Mouse (Mus musculus): ENCODE results near the gene Txndc17.

Gene Txndc17

DNA sequence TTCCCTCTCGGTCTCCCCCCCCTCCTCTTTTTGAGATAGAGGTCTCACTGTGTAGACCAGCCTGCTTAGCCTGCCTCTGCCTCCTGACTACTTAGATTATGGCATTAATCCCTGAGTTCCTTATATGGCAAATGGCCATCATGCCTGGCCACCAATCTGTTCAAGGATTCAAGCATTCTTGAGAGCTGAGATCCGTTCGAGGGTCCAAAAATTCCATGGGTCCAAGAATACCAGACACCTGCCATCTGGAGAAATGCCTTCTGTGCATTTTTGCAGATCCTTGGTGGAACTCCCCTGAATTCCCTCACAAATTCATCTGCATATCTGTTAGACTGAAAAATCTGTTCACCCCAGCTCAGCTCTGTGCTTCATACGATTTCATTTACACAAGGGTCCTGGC is 16.1 kb downstream of the Txndc17 start:
- no peak for DNase-seq (ENCODE audit: low read depth, low spot score)

DNA sequence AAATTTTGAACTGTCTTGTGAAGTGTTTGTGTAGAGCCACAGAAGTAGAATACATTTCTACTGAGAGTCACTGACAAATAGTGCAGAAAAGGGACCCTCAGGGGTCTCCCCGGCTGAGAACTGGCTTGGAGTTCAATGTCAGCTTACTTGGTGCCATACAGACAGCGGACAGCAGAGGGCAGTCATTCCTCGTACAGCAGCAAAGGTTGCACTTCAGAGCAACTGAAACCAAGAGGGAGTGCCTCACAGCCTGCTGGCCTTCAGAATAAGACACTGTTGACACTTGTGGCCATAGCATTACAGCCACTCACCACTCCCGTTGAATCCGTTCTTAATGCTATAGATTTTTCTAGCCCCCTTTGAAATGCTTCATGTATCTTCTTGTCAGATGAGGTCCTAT is 17.5 kb downstream of the Txndc17 start:
- DNase-seq (ENCODE audit: low read depth, low spot score): peak; percentile 75

DNA sequence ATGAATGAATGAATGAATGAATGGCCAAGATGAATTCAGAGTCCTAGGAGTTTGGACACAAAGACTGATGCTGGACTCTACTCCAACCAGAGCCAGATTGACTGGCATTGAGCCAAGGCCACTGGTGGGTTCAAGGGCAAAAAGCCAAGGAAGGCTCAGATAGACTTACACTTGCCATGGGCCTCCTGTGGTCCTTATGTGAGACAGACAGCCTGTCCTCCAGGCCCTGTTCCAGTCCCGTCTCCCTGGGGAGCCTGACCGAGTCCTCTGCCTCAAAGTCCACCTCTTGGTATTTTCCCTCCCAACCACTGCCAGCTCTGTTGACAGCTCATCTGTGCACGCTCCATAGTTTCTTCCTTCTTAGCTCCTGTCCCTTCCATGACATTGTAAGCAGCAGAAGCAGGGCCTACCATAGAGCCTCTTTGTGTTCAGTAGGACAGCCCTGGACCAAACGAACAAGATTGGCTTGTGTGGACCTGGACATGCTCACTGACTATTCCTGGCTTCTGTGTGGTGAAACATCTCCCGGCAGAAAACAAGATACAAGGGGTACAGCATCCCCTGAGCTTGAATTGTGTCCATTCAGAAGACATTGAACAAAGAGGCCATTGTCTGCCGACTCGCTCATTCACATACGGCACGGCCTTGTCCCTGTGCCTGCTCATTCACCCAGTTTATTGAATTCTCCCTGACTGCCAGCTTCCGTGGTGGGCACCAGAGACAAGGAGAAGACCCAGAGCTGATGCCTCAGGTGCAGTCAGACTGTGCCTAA is 18.9 kb downstream of the Txndc17 start:
- no peak for DNase-seq (ENCODE audit: low read depth, low spot score)

DNA sequence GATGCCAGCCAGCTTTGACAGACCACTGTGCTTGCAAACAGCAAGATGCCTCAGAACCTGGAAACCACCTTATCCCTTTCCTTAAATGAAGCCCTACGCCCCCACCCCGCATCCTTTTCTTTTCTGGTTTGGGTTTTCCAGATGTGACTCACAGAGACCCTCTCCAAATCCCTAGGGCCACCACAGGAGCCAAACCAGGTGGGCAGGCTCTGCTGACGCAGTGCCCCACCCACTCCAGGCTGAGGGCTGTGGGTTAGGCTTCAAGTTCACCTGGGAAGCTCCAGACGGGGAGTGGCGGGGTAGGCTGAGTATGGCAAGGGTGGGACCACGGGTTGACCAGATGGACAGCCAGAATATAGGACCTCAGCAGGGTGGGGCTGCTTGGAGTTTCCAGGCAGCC is 19.6 kb downstream of the Txndc17 start:
- DNase-seq (ENCODE audit: low read depth, low spot score): no peak

DNA sequence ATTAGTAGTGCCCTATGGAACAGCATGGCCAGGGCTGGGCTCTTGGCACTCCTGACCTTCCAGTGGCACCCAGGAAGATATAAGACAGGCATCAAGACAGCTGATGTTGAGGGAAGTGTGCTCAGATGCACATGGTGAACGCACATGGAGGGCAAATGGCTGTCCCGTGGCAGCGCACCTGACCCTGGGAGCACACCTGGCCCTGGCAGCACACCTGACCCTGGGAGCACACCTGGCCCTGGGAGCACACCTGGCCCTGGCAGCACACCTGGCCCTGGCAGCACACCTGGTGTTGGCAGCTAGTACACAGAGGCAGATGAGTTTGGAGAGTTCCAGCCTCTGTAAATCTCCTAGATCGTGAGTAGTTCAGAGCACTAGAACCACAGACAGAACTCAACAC is 21.2 kb downstream of the Txndc17 start:
- no peak for DNase-seq (ENCODE audit: low read depth, low spot score)

DNA sequence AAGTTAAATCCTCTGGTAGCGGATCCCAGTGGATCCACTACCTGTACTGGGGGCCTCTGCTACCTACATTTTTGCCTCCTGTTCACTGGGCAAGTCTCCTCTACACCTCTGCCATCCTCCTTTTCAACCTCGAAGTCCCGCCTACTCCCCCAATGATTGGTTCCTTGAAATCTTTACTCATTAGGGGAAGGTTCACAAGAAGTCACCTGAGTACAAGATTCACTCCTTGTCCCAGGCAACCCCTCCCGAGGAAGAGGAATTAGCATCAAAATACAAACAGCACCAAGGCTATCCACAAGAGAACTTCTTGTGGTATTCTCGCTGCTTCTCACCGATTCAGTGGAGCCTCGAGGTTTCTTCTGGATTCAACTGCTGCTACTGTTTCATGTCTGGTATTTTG is 24.7 kb downstream of the Txndc17 start:
- DNase-seq (ENCODE audit: low read depth, low spot score): no peak

DNA sequence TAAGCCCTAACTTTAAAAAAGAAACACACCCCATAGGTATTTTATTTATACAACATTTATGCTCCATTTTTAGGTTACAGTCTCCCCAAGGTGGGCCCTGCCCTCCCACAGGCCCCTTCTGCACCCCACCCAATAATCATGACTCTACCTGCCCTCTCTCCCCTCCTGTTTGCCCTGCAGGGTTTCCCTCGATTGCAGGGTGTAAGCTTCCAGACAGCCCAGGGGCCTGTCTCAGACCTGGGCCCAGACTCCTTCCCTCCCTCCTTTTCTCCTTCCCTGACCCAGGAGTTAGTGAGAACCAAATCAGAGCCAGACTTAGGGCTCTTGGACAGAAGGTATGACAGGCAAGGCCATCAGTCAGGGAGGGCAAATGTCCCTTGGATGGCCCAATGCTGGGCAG is 25.6 kb downstream of the Txndc17 start:
- no peak for DNase-seq (ENCODE audit: low read depth, low spot score)

DNA sequence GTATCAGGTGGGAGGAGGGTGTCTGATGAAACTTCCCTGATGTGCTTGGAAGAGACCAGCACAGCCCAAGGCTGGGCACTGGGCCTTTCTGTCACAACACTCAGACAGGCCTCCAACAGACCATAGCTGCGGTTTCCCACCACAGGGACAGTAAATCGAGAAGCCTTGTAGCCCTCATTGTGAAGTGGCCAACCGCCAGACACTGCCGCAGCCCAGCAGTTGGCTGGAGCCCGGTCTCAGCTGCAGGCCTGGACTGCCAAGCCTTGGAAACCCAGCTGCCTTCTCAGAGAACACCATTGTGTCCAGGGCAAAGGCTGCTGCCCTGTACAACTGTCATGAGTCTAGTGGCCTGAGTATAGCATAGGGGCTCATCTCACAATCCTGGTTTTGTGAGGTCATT is 26.7 kb downstream of the Txndc17 start:
- DNase-seq (ENCODE audit: low read depth, low spot score): no peak

DNA sequence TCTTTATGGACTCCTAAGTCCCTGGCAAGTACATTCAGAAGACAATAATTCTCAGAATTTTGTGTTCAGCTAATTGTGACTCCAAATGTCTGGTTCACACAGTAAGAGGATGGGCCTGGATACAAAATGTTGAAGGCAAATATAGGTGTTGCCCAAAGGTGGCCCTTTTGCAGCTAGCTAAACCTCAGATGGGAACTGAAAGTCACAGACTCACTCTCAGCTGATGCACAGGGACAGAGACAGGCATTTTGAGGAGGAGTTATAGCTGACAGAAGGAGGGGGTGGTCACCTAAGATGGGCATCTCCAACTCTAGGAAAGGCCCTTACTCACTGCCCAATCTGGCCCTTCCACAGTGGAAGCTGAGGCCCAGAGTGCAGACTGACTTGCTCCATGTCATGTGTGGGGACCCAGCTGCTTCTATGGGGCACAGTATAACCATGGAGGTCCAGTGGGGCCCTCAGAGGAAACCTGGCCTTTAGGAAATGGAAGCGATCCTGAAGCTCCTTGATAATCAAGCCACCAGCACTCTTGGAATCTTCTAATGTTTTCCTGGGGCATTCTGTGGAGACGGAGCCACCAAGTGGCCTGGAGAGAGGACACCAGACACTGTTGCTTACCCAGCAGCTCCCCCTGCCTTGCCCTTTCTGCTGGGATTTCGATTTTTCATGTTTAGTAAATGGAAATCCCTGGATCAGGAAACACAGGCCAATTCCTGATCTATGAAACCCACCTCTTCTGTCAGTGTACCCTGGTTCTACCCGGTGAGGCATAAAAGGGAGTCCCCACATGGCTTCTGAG is 32.9 kb downstream of the Txndc17 start:
- DNase-seq (ENCODE audit: low read depth, low spot score): no peak

DNA sequence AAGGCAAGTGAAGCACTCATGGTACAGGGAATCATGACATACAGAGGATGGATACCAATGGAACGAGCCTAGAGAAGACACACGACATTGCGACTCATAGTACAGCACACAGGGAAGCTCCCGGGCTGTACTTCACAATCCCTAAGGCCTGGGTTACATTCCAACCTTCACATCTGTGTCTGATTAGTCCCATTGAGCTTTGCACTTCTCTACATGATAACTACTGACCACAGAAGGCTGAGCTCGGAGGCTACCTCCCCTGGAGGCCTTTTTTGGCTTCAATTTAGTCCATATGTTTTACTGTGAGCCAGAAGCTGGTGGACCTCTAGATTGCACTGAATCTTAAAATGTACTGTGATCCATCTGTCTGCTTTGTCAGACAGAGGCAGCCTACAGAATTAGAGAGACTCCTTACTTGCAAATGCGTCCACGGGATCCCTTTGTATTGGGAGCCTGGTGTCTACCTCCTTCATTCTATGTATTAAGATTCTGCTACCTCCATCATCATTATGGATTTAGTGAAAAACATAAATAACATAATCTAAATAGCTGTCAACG is 37.9 kb downstream of the Txndc17 start:
- DNase-seq (ENCODE audit: low read depth, low spot score): no peak

DNA sequence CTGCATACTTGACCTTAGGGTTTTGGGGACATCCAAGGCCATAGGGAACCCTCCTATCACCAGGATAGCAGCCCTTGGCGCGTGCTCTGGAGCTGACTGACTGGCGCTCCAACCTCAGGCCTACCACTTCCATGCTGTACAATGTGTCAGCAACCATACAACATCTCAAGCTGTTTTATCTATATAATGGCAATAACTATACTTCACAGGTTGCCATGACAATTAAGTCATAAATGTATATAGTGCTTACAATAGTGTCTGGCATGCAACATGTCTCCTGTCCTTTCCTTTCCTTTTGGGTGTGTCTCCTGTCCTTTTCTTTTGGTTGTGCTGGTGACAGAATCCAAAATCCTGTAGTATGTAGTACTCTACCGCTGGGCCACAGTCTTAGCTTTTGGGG is 48.3 kb downstream of the Txndc17 start:
- no peak for DNase-seq (ENCODE audit: low read depth, low spot score)

DNA sequence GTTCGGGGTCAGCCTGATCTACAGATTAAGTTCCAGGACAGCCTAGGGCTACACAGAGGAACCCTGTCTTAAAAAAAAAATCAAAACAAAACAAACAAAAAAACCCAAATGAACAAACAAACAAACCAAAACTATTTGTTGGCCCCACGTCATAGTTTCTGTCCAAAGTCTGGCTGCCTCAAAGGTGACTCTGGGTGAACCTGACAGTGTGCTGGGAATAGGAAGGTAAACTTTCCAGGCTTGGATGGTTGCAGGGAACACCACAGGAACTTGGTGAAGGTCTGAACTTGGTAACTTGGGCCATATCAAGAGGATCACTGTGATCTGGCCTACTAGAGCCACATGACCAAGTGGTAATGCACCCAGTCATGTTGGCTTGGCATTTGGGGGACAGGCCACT is 49.1 kb downstream of the Txndc17 start:
- no peak for DNase-seq (ENCODE audit: low read depth, low spot score)

Measured in forelimb bud, embryonic 11.5 days (tissue).